Mouse (Mus musculus) erythroblast, adult 5-6 weeks (primary cell): Measurements from ENCODE around the gene U2af1l4. TPM values are rescaled to one million over a fixed set of nuclear protein-coding genes. Genes with fewer than 3 reads are reported as not detected.

Source experiments
- ATAC-seq: replicated peaks from 2 replicates; pipeline ENCODE4 v1.8.0; 2016; ENCODE audit warnings: moderate number of reproducible peaks, mild to moderate bottlenecking, moderate TSS enrichment, inconsistent platforms; ENCODE audit not compliant: poor library complexity, low FRiP score, severe bottlenecking
- total RNA-seq, 2 experiments: library from RNA; stranded (forward) in 1 of 2; stranded (reverse) in 1 of 2; fragments of 150-400 nt in 1 of 2; fragments of 200-764, 138-1000 nt in 1 of 2; gene quantifications; 2 replicates each; pipeline versions ENCODE4 v1.2.3 to v1.2.4; 2015 to 2017; ENCODE audit warnings: low replicate concordance in 2 of 2

Gene U2af1l4
- total RNA-seq (2015; ENCODE audit: low replicate concordance) (3.5 and 30.1 TPM in 2 replicates), total RNA-seq (2017; ENCODE audit: low replicate concordance) (30.0 and 39.4 TPM in 2 replicates)

DNA sequence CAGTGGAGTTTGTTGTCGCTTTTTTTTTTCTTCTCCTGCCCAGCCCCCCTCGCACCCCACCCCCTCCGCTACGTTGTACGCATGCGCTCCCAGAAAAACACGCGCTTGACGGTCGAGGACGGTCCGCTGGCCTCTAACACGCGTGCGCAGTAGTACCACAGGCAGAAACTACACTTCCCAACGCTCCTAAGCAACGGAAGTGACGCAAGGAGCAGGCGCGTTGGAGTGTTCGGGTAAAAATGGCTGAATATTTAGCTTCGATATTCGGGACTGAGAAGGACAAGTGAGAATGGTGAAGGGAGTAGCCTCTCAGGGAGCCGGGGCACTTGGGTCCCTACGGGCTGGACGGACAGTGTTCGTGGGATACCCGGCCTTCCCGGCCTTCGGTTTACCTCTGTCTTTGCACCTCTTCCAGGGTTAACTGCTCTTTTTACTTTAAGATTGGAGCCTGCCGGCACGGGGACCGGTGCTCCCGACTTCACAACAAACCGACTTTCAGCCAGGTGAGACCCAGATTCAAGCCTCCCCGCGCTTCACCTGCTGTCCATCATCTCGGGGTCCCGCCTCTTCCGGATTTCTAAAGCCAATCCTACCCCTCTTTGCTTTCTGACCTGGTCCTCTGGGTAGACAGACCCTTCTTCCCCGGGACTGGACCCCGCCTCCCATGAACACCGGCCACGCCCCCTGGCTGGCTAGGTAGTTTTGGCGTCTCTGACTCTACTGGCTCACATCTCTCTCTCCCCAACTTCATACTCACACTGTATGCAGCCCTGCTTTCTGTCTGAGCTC, at the start of gene U2af1l4, which contains the start of the genes Gm49396 and Psenen:
Gene U2af1l4, plus strand, starts transcription at position 185 of the 789 bp plus-strand sequence.
Gene Gm49396, plus strand, starts transcription at position 228 of the 789 bp plus-strand sequence.
Gene Psenen, minus strand, starts transcription at position 511 of the 789 bp plus-strand sequence.
- peak; percentile 75 for ATAC-seq

DNA sequence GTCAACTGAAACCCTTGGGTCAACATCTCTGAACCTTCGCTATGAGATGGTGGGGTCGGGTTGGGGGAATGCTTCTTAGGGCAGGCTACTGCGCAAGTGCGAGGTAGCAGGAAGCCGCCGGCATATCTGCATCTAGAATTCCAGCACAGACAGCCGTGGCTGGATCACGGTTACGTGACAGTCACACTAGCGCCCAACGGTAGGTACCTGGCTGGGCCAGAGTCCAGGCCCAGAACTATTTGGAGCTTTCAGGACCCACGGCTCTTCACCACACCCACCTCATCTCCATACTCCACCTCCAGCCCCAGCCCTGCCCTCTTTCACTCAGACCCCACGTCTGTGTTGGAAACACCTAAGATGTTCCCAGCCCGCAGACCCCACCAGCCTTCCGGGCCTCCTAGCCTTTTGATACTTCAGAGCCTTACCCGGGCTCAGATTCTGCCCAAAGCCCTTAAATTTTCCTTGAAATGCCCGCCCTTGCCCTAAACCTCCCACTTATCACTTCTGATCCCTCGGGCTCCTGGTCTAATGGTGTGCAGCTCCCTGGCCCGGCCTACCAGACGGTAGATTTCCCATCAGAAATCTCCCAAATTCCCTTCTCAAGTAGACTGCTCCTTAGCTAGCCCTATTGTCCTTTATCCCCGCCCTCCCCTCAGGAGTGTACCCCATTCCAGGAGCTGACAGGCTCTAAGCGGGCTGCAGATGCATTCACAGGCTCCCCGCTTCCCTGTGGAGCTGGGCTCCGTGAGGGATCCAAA, 47.9 kb upstream of the U2af1l4 start:
- ATAC-seq, result no peak

DNA sequence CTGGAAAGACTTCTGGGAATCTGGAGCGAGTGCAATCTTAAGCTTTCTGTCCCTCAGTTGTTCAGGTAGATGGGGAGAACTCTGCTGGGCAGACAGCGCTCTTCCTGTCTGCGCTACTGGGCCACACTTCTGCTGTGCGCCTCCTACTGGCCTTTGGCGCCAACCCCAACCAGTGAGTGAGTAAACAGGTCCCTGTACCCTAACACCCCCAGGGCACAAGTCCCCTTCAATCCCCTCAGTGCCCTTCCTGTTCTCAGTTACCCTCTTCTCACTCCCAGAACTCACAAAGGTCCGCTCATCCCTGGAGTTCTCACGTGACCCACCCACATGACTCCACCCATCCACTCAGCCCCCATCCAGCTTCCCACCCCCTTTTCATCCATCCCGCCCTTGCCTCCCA, 44.8 kb upstream of the U2af1l4 start:
- no peak for ATAC-seq

GRCm38 (mm10) chr7:30520396-30520795, 42.7 kb upstream of the U2af1l4 start:
- ATAC-seq, result no peak

DNA sequence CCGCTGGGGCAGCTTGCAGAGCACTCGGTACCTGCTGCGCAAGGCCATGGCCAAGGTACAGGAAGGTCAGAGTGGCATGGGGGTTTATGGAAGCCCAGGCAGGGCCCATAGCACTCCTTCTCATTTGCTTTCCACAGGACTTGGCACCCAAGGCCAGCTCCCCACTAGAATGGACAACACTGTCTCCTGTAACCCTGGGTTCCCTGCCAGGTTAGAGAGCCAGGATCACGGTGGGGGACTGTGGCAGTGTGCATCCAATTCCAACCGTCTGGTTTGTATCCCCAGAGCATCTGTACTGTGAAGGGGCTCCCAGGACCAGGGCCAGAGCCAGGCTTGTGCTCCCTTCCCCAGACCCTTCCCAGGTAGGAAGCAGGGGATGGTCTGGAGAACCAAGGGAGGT, 42.2 kb upstream of the U2af1l4 start:
- ATAC-seq, result no peak

GRCm38 (mm10) chr7:30522871-30523270, 40.2 kb upstream of the U2af1l4 start:
- no peak for ATAC-seq

DNA sequence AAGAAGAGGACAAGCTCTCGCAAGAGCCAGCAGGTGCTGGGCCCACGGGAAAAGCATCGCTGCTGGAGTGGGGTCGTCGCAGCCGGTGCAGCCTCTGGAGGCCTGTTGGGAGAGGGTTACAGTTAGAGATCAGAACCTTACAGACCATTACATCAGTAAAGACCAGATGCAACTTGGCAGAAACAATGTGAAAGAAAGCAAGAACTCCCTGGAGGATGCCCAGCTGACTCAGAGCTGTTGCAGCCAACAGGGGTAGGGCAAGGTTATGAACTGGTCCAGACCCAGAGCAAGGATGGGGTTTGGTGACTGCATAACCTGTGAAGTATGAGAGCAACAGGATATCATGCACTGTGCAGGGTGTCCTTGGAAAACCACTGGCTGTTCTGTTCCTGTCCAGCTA, 38.6 kb upstream of the U2af1l4 start:
- no peak for ATAC-seq

DNA sequence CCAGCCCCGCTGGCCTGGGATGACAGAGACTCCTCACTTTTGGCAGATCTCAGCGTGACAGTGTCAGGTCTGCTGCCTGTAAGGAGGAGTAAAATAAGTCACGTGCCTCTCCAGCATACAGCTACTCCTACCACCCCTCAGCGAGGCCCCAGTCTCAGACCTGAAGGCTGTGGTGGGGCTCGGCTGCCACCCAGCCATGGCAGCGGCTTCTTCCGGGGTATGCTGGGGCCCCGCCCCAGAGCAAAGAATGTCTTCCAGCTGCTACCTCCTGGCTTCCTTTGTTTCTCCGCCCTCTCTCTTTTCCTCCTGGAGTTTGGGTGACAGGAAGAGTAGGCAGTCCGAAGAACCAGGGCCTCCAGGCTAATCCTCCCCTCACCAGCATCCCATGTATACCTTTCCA, 37.1 kb upstream of the U2af1l4 start:
- no peak for ATAC-seq

DNA sequence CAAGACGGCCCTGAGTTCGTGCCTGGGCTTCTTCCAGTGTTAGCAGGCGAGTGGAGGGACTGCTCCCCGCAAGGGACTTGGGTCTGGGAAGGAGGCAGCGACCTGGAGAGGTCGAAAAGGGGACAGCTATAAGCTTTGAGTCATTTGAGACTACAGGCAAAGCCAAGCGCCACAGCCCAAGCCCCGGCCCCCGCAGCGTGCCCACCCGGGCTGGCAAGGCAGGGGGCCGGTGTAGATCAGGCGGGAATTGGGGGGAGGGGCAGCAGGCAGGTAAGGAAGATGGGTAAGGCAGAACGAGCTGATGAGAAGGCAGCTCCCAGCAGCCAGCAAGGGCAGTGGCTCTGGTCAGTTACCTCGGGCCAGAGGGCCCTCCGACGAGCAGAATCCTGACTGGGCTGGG, 36.7 kb upstream of the U2af1l4 start:
- ATAC-seq, result no peak

- ATAC-seq, result no peak
These were observed 36.1 kb upstream of the U2af1l4 start for GRCm38 (mm10) chr7:30526981-30527380.

DNA sequence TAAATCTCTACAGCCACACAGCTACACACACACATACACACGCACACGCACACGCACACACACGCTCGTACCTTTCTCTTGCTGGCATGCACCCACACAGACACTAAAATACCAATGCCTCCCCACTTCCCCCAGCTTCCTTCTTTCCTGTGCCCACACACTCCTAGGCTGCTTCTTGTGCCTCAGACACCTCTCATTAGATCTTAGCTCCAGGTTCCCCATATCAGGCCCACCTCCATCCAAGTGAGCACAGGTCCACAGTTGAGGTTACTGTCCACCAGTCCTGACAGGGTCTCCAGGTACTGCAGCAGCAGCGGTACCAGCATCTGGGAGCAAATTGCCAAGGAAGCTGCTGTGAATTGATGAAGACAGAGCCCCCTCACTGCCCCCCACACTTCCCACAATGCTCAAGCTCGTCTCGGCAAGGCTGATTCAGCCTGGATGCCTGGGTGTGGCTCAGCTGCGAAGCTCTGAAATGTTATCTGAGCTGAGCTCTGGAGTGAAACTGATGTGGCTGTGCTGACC, 31.7 kb upstream of the U2af1l4 start:
- ATAC-seq, result no peak

- no peak for ATAC-seq
These were observed 30.2 kb upstream of the U2af1l4 start for GRCm38 (mm10) chr7:30532931-30533330.

DNA sequence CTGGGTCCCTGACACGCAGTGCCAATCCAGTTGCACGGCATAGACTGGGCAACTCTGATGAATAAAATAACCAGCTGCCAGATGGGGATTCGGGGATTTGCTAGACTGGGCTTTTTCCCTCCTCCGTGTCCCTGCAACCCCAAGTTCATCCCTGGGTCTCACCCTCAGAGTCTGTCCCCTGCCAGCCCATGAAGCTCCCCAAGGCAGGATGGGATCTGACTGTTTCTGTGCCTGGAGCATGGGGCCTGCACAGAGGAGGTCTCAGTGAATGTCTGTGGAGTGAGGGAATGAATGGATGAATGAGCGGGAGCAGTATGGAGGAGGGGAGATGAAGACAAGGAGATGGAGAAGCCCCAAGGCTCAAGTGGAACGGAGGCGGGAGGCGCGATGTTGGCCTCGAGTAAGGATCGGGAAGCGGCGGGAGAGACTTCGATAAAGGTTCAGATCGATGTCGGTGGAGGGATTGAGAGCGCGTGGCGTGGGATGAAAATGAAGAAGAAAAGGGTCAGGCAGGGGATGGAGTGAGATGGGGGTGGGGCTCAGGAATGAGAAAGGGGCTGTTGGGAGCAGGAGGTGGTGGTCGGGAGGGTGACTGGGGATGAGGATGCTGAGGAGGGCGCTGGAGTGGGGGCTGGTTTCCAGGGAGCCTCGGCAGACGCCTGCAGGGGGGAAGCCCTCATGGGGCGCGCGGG, 29.0 kb upstream of the U2af1l4 start:
- ATAC-seq, result no peak

DNA sequence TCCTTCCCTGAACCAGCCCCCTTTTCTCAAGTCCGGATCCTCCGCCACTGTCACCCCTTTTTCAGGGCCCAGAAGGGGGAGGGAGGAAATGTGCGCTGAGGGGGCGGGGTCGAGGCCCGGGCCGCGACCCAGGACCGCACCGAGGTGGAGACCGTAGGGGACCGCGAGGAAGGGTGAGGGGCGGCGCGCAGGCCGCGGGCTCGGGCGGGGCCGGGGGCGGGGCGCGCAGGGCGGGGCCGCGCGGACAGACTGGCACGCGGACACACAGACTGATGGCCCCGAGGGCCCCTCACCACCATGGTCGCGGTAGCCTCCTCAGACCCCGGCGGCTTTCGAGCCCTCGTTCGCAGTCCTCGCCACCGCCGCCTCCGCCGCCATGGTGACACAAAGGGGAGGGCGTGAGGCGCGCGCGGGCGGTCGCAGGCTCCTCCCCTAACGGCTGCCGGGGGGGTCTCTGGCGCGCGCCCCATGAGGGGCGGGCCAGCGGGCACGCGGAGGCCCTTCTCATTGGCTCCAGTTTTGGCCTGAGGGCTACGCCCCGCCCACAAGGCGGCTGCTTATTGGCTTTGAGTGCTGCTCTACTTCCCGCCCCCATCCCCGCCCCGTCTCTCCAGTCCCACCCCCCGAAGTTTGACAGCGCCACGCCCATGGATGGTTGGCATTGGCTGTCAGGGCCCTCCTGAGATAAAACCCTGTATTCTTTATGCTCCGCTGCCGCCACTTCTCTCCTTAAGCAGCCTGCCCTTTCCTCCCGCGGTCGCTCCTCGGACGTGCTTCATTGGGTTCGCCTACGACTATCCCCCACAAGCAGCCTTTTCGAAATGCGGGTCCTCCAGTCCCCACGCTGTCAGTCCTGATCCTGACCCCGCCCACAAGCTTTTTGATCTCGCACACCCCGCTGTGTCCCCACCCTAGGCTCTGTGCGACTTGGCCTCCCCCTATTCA, 28.2 kb upstream of the U2af1l4 start, which contains the start of gene Arhgap33:
Gene Arhgap33, minus strand, starts transcription at position 428 of the 945 bp plus-strand sequence.
- ATAC-seq, result peak; percentile 89

DNA sequence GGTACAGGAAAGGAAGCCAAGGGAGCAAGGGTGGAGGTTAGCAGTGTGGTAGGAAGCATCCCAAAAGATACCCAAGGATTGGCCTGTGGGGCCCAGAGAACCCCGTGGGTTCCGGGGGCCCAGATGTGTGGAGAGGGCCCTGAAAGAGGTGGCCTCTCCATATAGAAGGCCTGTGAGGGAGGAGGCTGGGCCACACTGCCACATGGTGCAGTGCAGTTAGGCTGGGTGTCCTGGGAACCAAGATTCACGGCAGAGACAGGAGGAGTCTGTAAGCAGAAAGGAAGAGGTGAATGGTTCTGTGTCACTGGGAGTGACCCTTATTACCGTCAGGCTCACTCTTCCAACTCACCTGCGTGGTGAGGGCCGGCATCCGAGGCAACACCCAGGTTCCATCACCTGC, 22.5 kb upstream of the U2af1l4 start:
- ATAC-seq, result no peak

DNA sequence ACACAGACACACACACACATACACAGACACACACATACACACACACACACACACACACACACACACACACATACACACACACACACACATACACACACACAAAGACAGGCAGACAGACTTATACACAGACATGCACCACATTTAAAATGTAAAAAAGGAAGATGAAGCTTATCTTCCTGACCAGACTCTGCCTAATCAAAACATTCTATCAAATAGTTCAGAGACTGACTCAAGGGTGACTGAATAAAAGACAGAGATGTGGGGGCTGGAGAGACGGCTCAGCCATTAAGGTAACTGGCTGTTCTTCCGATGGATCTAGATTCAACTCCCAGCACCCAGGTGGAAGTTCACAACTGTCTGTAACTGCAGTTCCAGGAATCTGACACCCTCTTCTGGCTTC, 18.8 kb upstream of the U2af1l4 start:
- ATAC-seq, result peak; percentile 29; the same call in 1 of the 2 replicates

- no peak for ATAC-seq
These were observed 13.2 kb upstream of the U2af1l4 start for GRCm38 (mm10) chr7:30549880-30550279.

- ATAC-seq, result no peak
These were observed 12.5 kb upstream of the U2af1l4 start for GRCm38 (mm10) chr7:30550603-30551002.
